In the genomic region with DNA sequence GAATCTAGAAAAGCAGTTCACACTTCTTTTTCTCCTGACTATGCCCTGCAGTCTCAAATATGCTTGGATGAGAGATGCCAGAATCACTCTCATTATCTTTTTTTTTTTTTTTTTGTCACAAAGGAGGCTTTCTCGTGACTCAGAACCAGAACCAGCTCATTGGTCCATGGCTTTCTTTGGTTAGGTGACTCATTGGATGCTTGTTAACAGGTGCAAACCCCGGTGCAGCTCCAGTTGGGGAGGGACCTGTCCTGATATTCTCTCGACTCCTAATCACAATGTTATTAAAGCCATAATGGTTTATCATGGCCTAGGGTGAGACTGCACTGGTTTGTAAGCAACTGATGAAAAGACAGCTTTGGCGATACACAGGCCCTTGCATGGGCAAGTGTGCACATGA, we compare ENCODE assay signal across 33 mouse cellular contexts. TPM values are rescaled to one million over a fixed set of nuclear protein-coding genes. Genes with fewer than 3 reads are reported as not detected.
"Had no signal": no experiment of that assay in that cellular context is flagged by ENCODE, and none has a peak within 500 bp of the region (broad histone marks: within the 10 kb centered on the region; RNA-seq: fewer than 3 reads in every experiment).

No protein-coding gene starts in this region.

- ATAC-seq: inflammation-experienced regulatory T-cells, adult 6 months; intestine, embryonic 15.5 days; intestine, postnatal 0 days; liver, embryonic 12.5 days had no signal

- H3K27ac ChIP-seq: heart, adult 2 months; heart, embryonic 13.5 days; heart, embryonic 15.5 days; hindbrain, embryonic 13.5 days; hindbrain, embryonic 15.5 days; intestine, embryonic 15.5 days; layer of hippocampus, adult 2 months; limb, embryonic 13.5 days; limb, embryonic 15.5 days; liver, embryonic 12.5 days; liver, embryonic 14.5 days had no signal

- H3K9me3 ChIP-seq: hindbrain, embryonic 15.5 days; intestine, embryonic 15.5 days; limb, embryonic 15.5 days had no signal

- H3K36me3 ChIP-seq: heart, embryonic 13.5 days; heart, embryonic 15.5 days; hindbrain, embryonic 13.5 days; hindbrain, embryonic 15.5 days; intestine, embryonic 15.5 days; limb, embryonic 13.5 days; limb, embryonic 15.5 days; liver, embryonic 12.5 days had no signal

- H3K27me3 ChIP-seq: heart, embryonic 13.5 days; heart, embryonic 15.5 days; hindbrain, embryonic 13.5 days; hindbrain, embryonic 15.5 days; intestine, embryonic 15.5 days; limb, embryonic 13.5 days; limb, embryonic 15.5 days; liver, embryonic 12.5 days had no signal

- H3K4me3 ChIP-seq: heart, adult 2 months; heart, embryonic 13.5 days; heart, embryonic 15.5 days; hindbrain, embryonic 13.5 days; hindbrain, embryonic 15.5 days; intestine, embryonic 15.5 days; layer of hippocampus, adult 2 months; limb, embryonic 13.5 days; limb, embryonic 15.5 days; liver, embryonic 12.5 days had no signal

- H3K9ac ChIP-seq: heart, embryonic 13.5 days; heart, embryonic 15.5 days; hindbrain, embryonic 13.5 days; hindbrain, embryonic 15.5 days; intestine, embryonic 15.5 days; limb, embryonic 13.5 days; limb, embryonic 15.5 days; liver, embryonic 12.5 days; liver, embryonic 14.5 days had no signal

- H3K4me1 ChIP-seq: heart, embryonic 15.5 days; intestine, embryonic 15.5 days; limb, embryonic 15.5 days; liver, embryonic 12.5 days had no signal

- DNase-seq: gastrocnemius, postnatal 14 days; gastrocnemius, postnatal 36 days; heart, adult 2 months; heart, postnatal 14 days; heart, postnatal 36 days; kidney, adult 18-20 months; kidney, adult 8-10 months; kidney, postnatal 10 days; kidney, postnatal 25 days; kidney, postnatal 4 days; layer of hippocampus, adult 9-11 months; layer of hippocampus, postnatal 36 days; left cerebral cortex, postnatal 4 days had no signal

- H3K4me2 ChIP-seq: heart, embryonic 11.5 days; heart, embryonic 13.5 days; heart, embryonic 15.5 days; hindbrain, embryonic 13.5 days; hindbrain, embryonic 15.5 days; intestine, embryonic 15.5 days; limb, embryonic 13.5 days; limb, embryonic 15.5 days; liver, embryonic 12.5 days had no signal

RNA-seq across cellular contexts. Expression of a gene that starts 5.9 kb away (rescaled TPM):
- total RNA-seq: hematopoietic stem cell, adult 5-6 weeks had no signal

RNA-seq across cellular contexts. Expression of a gene that starts 21.5 kb away (rescaled TPM):
- total RNA-seq: gastrocnemius, adult 8-10 months; gastrocnemius, postnatal 14 days; gastrocnemius, postnatal 36 days; hematopoietic stem cell, adult 5-6 weeks; liver, adult 2 months had no signal
- polyA plus RNA-seq: gonadal fat pad, adult 2 months; heart, embryonic 11.5 days; heart, embryonic 13.5 days; hindbrain, embryonic 11.5 days; hindbrain, embryonic 13.5 days; hindbrain, embryonic 15.5 days; inflammation-experienced regulatory T-cells, adult 6 months; intestine, embryonic 15.5 days; intestine, postnatal 0 days; kidney, embryonic 14.5 days; limb, embryonic 11.5 days; limb, embryonic 13.5 days; limb, embryonic 15.5 days; liver, adult 2 months had no signal
